Mouse (Mus musculus) embryonic facial prominence, embryonic 15.5 days (tissue): ENCODE data around the gene Gm7029. TPM values are rescaled to one million over a fixed set of nuclear protein-coding genes. Genes with fewer than 3 reads are reported as not detected.
A peak's percentile ranks its signal among the peaks of the same experiment; 100 is the strongest.

Experiments used
- ATAC-seq: fragments of 200-750 bp; cut with Nextera tagmentation; 2 replicates; pipeline ENCODE4 v1.8.0; 2017; ENCODE audit warnings: low read depth, moderate TSS enrichment; ENCODE audit not compliant: insufficient number of reproducible peaks, low FRiP score, low TSS enrichment
- H3K27ac ChIP-seq: fragments of 300-500 bp; sonication (generic); replicated peaks from 2 replicates; pipeline ENCODE4 v1.5.1; 2015; ENCODE audit warnings: mild to moderate bottlenecking, inconsistent platforms
- H3K27me3 ChIP-seq: fragments of 300-500 bp; sonication (generic); 2 replicates; pipeline ENCODE4 v1.6.1; 2015; ENCODE audit warnings: inconsistent platforms
- H3K36me3 ChIP-seq: fragments of 300-500 bp; sonication (generic); 2 replicates; pipeline ENCODE4 v1.6.1; 2015; ENCODE audit warnings: mild to moderate bottlenecking, inconsistent platforms
- H3K4me1 ChIP-seq: fragments of 300-500 bp; sonication (generic); 2 replicates; pipeline ENCODE4 v1.6.1; 2015; ENCODE audit warnings: inconsistent platforms
- H3K4me2 ChIP-seq: fragments of 300-500 bp; sonication (generic); replicated peaks from 2 replicates; pipeline ENCODE4 v1.6.1; 2015; ENCODE audit warnings: mild to moderate bottlenecking, inconsistent platforms
- H3K4me3 ChIP-seq: fragments of 300-500 bp; sonication (generic); replicated peaks from 2 replicates; pipeline ENCODE4 v1.5.1; 2015; ENCODE audit warnings: mild to moderate bottlenecking, inconsistent platforms
- H3K9ac ChIP-seq: fragments of 300-500 bp; sonication (generic); 2 replicates; pipeline ENCODE4 v1.6.1; 2015; ENCODE audit warnings: inconsistent platforms
- H3K9me3 ChIP-seq: fragments of 300-500 bp; sonication (generic); replicated peaks from 2 replicates; pipeline ENCODE4 v1.6.1; 2016; ENCODE audit warnings: inconsistent platforms
- WGBS: fragments of 180-500 bp; shearing (Covaris S2); methylation state at CpG from one replicate; pipeline ENCODE4 v1.1.7; 2015; 5-methylcytosine and 5-hydroxymethylcytosine counted together
- polyA plus RNA-seq: library from polyadenylated mRNA; unstranded; fragments of >200 nt; fragmentation: Nextera tagmentation; extraction: Ambion mirVana; gene quantifications from 2 replicates; pipeline ENCODE4 v1.2.1, GENCODE M21; 2015

Gm7029 gene
- polyA plus RNA-seq, 1 experiment from 2014 or later: not detected

DNA sequence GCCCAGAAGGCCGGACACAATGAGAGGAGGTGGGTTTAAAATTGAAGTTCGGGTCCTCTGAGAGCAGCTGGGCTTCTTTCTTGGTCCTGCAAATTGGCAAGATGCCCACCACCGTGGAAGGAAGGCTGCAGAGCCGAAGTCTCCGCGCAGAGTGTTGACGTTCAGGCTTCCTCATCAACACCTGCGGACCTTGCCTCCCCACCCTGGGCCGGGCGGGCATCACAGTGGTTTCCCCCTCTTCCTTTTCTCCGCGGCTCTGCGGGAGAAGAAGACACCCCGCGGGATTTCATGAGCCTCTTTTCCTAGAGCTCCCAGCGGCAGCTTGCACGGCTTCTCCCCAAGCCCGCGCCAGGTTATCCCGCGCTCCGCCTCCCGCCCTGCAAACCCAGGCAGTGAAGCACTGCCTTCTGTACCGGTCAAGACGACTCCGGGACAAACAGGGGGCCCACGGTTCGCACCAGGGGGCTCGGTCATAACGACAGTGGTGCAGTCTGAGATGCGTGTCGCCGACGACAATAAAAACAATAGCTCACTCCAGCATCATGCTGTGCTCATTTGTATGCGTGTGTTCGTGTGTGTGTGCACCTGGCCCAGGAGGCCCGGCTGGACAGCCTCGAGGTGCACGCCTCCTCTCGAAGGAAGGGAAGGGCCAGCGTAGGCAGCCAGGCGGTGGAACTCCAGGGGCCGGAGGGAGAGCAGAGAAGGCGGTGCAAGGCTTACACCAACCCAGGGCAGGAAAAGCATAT lies 34.9 kb downstream of the Gm7029 start:
- Histone ChIP-seq H3K9me3 (no peaks in the 10 kb centered on the region), H3K27me3 (no peaks in the 10 kb centered on the region), H3K4me3 (peak overlapping the region; percentile 96), H3K4me2 (peak overlapping the region; percentile 88), H3K4me1 (peaks cover 28% of the 10 kb centered on the region), H3K36me3 (peaks cover 25% of the 10 kb centered on the region), H3K9ac (peak overlapping the region; percentile 57), H3K27ac (peak overlapping the region; percentile 93)
- WGBS: under 1% methylated on average over 44 of the region's 44 CpGs
- peak; percentile 47 for ATAC-seq

DNA sequence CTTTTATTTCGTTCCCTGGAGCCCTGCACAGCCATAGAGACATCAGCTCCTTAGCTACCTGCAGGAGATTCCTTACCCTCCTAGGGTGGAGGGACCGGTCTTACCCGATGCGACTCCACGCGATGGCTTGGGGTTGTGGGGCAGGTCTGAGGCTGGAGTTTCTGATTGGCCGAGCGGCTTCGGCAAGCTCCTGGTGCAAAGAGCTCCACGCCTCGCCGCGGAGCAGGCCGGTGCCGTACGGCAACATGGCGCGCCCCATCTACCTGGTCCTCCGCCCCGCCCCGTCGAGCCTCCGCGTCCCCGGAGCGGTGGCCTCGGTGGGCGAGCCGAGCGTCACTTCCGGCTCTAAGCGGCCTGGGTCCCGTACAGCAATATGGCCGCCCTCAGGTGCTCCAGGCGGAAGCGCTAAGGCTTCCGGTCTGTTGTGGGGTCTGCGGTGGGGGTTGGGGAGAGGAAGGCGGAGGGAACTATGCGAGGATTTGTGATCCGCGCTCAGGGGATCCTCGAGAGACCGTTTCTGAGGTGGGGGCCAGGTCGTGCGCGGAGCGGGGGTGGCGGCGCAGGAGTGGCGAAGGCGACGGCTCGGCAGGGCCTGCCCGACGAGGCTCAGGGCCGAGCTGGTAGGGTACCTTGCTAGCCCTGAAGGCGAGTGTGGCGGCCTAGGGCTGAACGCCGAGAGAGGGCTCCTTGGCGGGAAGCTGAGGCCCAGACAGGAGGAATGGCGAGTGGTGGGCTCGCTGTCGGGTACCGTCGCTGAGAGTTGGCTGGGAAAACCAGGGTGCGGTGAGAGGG lies 35.6 kb downstream of the Gm7029 start, which contains the start of gene Daxx:
Gene Daxx, plus strand, starts transcription at position 338 of the 792 bp plus-strand sequence.
- ATAC-seq: peak; percentile 97
- Histone ChIP-seq H3K4me1 (peaks cover 28% of the 10 kb centered on the region), H3K36me3 (peaks cover 32% of the 10 kb centered on the region), H3K9ac (peak within 1 kb of the TSS; percentile 83), H3K27me3 (no peaks in the 10 kb centered on the region), H3K9me3 (no peaks in the 10 kb centered on the region), H3K4me2 (peak within 1 kb of the TSS; percentile 88), H3K4me3 (peak within 1 kb of the TSS; percentile 96), H3K27ac (peak within 1 kb of the TSS; percentile 93)
- under 1% methylated on average over 68 of the region's 68 CpGs for WGBS

DNA sequence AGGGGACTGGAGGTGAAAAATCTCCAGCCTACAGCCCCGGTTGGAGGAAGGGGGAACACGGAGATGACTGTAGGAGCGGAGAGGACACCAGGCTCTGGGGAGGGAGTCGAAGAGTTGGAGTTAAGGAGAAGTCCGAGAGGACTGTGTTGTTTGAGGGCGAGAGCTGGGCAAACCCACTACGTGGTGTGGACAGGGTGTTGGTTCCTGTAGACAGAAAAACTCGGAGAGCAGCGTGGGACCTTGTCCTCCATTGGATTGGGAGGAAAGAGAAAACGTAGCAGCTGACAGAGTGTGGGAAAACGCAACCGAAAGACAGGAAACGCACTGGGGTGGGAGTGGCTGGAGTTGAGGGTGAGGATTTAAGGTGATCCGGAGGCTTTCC lies 36.2 kb downstream of the Gm7029 start:
- ATAC-seq: no peak
- 0% methylated on average over 14 of the region's 14 CpGs for WGBS
- no peaks in the 10 kb centered on the region for H3K27me3 ChIP-seq
- no peaks in the 10 kb centered on the region for H3K9me3 ChIP-seq
- H3K4me2 ChIP-seq: peak overlapping the region; percentile 88
- H3K36me3 ChIP-seq: peaks cover 37% of the 10 kb centered on the region
- H3K4me1 ChIP-seq: peaks cover 31% of the 10 kb centered on the region
- peak overlapping the region; percentile 91 for H3K27ac ChIP-seq
- peak overlapping the region; percentile 83 for H3K9ac ChIP-seq
- peak overlapping the region; percentile 96 for H3K4me3 ChIP-seq

DNA sequence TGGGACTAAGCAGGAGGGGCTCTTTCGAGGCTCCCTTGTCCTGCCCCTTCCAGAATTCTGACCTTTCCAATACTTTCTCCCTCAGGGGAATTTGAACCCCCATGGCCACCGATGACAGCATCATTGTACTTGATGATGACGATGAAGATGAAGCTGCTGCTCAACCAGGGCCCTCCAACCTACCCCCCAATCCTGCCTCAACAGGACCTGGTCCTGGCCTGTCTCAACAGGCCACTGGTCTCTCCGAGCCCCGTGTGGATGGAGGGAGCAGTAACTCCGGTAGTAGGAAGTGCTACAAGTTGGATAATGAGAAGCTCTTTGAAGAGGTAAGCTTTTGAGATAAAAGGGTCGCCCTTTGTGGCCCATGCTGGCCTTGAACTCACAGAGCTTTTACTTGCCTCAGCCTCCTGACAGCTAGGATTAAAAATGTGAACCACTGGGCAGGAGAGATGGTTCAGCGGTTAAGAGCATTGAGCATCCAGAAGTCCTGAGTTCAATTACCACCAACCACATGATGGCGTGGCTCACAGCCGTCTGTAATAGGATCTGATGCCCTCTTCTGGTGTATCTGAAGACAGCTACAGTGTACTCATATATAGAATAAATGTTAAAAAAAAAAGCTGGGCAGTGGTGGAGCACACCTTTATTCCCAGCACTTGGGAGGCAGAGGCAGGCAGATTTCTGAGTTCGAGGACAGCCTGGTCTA lies 36.9 kb downstream of the Gm7029 start:
- peak overlapping the region; percentile 96 for H3K4me3 ChIP-seq
- 40% methylated on average over 11 of the region's 11 CpGs for WGBS
- H3K27ac ChIP-seq: peak overlapping the region; percentile 91
- peak overlapping the region; percentile 88 for H3K4me2 ChIP-seq
- ATAC-seq: no peak
- H3K9me3 ChIP-seq: no peaks in the 10 kb centered on the region
- no peaks in the 10 kb centered on the region for H3K27me3 ChIP-seq
- H3K9ac ChIP-seq: peak overlapping the region; percentile 83
- H3K36me3 ChIP-seq: peaks cover 41% of the 10 kb centered on the region
- H3K4me1 ChIP-seq: peaks cover 37% of the 10 kb centered on the region

DNA sequence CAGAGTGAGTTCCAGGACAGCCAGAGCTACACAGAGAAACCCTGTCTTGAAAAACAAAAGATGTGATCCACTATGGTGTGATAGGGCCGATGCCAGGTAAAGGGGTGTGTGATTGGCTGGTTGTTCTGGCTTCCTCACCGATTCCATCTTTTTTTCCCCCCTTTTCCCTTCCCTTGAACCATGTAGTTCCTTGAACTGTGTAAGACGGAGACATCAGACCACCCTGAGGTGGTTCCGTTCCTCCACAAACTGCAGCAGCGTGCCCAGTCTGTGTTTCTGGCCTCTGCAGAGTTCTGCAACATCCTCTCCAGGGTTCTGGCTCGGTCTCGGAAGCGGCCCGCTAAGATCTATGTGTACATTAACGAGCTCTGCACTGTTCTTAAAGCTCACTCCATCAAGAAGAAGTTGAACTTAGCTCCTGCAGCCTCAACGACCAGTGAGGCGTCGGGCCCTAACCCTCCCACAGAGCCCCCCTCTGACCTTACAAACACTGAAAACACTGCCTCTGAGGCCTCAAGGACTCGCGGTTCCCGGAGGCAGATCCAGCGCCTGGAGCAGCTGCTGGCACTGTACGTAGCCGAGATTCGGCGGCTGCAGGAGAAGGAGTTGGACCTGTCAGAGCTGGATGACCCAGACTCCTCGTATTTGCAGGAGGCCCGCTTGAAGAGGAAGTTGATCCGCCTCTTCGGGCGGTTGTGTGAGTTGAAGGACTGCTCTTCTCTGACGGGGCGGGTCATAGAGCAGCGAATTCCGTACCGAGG lies 37.6 kb downstream of the Gm7029 start:
- Histone ChIP-seq H3K36me3 (peaks cover 41% of the 10 kb centered on the region), H3K4me3 (0 out of 2 replicates have a peak overlapping the region, but pooled peaks have one; percentile 96), H3K27me3 (no peaks in the 10 kb centered on the region), H3K27ac (no peak overlapping the region), H3K9ac (no peak overlapping the region), H3K9me3 (no peaks in the 10 kb centered on the region), H3K4me2 (no peak overlapping the region), H3K4me1 (peaks cover 38% of the 10 kb centered on the region)
- ATAC-seq: no peak
- WGBS: 91% methylated on average over 31 of the region's 31 CpGs

DNA sequence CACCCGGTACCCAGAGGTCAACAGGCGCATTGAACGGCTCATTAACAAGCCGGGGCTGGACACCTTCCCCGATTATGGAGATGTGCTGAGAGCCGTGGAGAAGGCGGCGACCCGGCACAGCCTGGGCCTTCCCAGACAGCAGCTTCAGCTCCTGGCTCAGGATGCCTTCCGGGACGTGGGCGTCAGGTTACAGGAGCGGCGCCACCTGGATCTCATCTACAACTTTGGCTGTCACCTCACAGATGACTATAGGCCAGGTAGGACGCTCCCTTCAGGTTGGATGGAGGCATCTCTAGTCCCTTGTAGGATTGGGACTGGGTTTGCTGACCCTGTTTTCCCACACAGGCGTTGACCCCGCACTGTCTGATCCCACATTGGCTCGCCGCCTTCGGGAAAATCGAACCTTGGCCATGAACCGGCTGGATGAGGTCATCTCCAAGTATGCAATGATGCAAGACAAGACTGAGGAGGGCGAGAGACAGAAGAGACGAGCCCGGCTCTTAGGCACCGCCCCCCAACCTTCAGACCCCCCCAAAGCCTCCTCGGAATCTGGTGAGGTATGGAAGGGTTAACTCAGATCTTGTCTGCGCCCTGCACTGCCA lies 38.3 kb downstream of the Gm7029 start:
- H3K4me1 ChIP-seq: peaks cover 45% of the 10 kb centered on the region
- H3K9me3 ChIP-seq: no peaks in the 10 kb centered on the region
- H3K27me3 ChIP-seq: no peaks in the 10 kb centered on the region
- no peak overlapping the region for H3K4me2 ChIP-seq
- ATAC-seq: no peak
- no peak overlapping the region for H3K27ac ChIP-seq
- no peak overlapping the region for H3K4me3 ChIP-seq
- no peak overlapping the region for H3K9ac ChIP-seq
- 84% methylated on average over 28 of the region's 28 CpGs for WGBS
- H3K36me3 ChIP-seq: peaks cover 41% of the 10 kb centered on the region

DNA sequence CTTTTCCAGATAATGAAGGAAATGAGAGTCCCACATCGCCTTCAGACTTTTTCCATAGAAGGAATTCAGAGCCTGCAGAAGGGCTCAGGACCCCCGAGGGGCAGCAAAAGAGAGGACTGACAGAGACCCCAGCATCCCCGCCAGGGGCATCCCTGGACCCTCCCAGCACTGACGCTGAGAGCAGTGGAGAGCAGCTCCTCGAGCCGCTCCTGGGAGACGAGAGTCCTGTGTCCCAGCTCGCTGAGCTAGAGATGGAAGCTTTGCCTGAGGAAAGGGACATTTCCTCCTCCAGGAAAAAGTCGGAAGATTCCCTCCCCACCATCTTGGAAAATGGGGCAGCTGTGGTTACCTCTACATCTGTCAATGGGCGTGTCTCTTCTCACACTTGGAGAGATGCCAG lies 39.6 kb downstream of the Gm7029 start:
- no peaks in the 10 kb centered on the region for H3K9me3 ChIP-seq
- H3K4me3 ChIP-seq: no peak overlapping the region
- no peak overlapping the region for H3K4me2 ChIP-seq
- H3K27ac ChIP-seq: no peak overlapping the region
- no peak overlapping the region for H3K9ac ChIP-seq
- H3K36me3 ChIP-seq: peaks cover 48% of the 10 kb centered on the region
- peaks cover 48% of the 10 kb centered on the region for H3K4me1 ChIP-seq
- no peak for ATAC-seq
- H3K27me3 ChIP-seq: no peaks in the 10 kb centered on the region
- WGBS: 83% methylated on average over 10 of the region's 10 CpGs

DNA sequence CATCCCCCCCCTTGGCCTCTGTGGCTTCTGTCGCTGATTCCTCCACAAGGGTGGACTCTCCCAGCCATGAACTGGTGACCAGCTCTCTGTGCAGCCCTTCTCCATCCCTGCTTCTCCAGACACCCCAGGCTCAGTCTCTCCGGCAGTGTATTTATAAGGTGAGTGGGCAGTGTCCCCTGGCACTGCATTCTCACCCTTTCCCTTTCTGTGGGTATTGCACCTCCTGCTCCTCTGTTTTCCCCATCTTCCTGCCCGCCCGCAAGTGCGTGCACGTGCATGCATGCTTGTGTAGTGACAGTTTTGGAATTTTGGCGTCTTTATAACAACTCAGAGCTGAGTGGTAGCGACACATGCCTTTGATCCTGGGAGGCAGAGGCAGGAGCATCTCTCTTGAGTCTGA lies 40.3 kb downstream of the Gm7029 start:
- 93% methylated on average over 8 of the region's 8 CpGs for WGBS
- Histone ChIP-seq H3K4me1 (peaks cover 50% of the 10 kb centered on the region), H3K27ac (no peak overlapping the region), H3K9ac (no peak overlapping the region), H3K4me3 (no peak overlapping the region), H3K9me3 (no peaks in the 10 kb centered on the region), H3K36me3 (peaks cover 48% of the 10 kb centered on the region), H3K27me3 (no peaks in the 10 kb centered on the region), H3K4me2 (no peak overlapping the region)
- no peak for ATAC-seq

DNA sequence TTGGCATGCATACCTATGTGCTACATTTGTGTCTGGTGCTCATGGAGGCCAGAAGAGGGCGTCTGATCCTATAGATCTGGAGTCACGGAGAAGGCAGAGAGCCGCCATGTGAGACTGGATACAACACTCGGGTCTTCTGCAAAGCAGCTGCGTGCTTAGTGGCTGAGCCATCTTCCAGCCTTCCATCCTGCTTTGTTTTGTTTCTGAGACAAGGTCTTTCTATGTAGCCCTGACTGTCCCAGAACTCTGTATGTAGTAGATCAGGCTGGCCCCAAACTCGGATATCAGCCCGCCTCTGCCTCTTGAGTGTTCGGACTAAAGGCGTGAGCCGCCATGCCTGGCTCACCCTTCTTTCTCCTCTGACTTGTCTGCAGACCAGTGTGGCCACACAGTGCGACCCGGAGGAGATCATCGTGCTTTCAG lies 41.3 kb downstream of the Gm7029 start:
- Histone ChIP-seq H3K4me3 (peak overlapping the region; percentile 57; the same call in 1 of the 2 replicates), H3K36me3 (peaks cover 48% of the 10 kb centered on the region), H3K9me3 (no peaks in the 10 kb centered on the region), H3K4me2 (peak overlapping the region; percentile 68; the same call in 1 of the 2 replicates), H3K27me3 (no peaks in the 10 kb centered on the region), H3K9ac (no peak overlapping the region), H3K4me1 (peaks cover 54% of the 10 kb centered on the region), H3K27ac (no peak overlapping the region)
- 69% methylated on average over 13 of the region's 13 CpGs for WGBS
- no peak for ATAC-seq

DNA sequence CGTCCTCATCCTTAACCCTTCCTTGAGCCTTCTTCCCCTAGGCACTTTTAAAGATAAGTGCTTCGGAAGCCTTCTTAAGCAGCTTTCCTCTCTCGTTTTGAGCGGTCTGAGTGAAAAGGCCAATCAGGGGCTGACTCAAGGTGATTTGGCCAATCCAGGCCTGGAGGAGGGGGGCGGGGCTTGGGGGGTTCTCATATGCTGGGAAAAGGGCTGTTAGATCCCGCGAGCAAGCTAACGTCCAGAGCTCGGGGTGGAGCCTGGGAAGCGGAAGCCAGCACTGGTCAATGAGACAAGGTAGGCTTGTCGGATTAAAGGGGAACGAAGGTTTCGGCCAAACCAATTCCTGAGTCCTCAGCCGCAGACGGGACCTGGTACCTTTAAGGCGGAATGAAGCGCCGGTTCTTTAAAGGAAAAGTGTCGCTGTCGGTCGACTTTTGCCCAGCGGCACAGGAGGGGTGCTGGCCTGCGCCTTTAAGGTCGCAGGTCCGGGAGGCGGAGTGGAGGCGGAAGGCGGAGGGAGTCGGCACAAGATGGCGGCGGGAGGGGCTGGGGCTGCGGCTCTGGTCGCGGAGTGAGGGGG lies 42.1 kb downstream of the Gm7029 start, which contains the start of the genes Tapbp and Zbtb22:
Gene Tapbp, plus strand, starts transcription at position 229 of the 580 bp plus-strand sequence.
Gene Zbtb22, plus strand, starts transcription at position 234 of the 580 bp plus-strand sequence.
- peaks cover 47% of the 10 kb centered on the region for H3K4me1 ChIP-seq
- H3K36me3 ChIP-seq: peaks cover 48% of the 10 kb centered on the region
- H3K27ac ChIP-seq: peak within 1 kb of the TSS; percentile 78

More for the DNA sequence above, 42.1 kb downstream of the Gm7029 start, which contains the start of the genes Tapbp and Zbtb22:
- peak within 1 kb of the TSS; percentile 68 for H3K4me2 ChIP-seq
- no peaks in the 10 kb centered on the region for H3K27me3 ChIP-seq
- under 1% methylated on average over 34 of the region's 34 CpGs for WGBS
- peak; percentile 89 for ATAC-seq
- peak within 1 kb of the TSS; percentile 57 for H3K4me3 ChIP-seq
- peak within 1 kb of the TSS; percentile 35 for H3K9ac ChIP-seq
- H3K9me3 ChIP-seq: no peaks in the 10 kb centered on the region
